Mouse (Mus musculus): ENCODE results near the gene Iqcf6. TPM values are rescaled to one million over a fixed set of nuclear protein-coding genes. Genes with fewer than 3 reads are reported as not detected.

Gene Iqcf6
- not detected in 2 replicates for polyA plus RNA-seq (2012; rRNA removed)

DNA sequence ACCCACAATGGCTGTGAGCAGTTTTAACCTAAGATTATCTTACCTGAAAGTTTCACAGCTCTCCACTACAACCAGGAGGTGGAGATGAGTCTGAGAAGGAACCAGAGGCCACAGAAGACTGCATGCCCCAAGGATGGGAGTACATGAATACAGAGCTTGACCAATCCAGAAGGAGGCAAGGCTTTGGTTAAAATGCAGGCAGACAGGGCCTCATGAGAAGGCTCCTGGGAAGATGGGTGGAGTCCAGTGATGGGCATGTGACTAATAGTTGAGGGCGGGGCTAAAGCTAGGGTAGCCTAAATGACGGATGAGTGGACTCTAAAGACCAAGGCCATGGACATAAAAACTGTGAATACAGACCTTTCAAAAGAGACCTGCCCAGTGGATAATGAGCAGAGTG, at the start of gene Iqcf6:
Gene Iqcf6, plus strand, starts transcription at position 301 of the 400 bp plus-strand sequence.

DNA sequence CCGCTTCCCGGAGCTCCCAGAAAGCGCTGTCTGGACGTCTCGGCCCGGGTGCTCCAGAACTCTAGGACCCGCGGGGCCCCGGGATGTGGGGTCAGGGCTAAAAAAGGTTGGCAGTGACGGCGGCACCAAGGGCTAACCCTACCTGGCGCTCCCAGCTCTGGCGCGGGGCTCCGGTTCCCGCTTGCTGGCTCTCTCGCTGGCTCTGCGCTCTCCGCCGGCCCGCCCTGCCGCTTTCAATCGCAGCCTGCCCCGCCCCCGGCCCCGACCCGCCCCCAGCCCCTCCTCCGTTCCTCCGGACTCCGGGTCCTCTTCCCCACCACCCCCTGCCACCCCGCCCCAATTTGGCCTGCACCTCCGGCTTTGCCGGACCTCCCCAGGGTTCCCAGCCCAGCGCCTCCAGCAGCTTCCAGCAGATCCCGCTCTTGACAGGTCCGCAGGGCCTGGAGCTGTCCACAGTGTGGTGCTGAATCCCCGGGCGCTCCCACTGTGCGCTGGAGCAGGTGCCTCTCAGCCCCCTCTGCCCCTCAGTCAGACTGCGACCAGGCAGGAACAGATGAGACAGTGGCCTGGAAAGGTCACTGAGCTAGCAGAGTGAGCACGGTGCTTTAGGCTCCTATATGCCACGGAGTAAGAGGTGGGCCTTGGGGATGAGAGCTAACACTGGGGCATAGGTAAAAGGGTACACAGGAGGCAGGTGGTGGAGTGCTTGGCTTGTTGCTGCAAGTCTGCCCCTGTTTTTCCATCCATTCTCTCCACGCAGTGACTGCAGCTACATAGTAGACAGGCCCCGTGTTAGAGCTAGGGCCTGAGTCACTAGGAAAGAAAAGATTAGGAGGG, 29.7 kb downstream of the Iqcf6 start, which contains the start of gene Grm2:
Gene Grm2, minus strand, starts transcription at position 199 of the 837 bp plus-strand sequence.

Other genes starting within 250 kb of the Iqcf6 start
- 797 and 834 TPM in 2 replicates for gene Rpl29, start 197.1 kb upstream of the Iqcf6 start, polyA plus RNA-seq (2012; rRNA removed)
- gene Acy1, start 188.3 kb upstream of the Iqcf6 start, polyA plus RNA-seq (2012; rRNA removed): 11.7 and 12.7 TPM in 2 replicates
- 21.1 and 21.6 TPM in 2 replicates for gene Abhd14b, start 179.1 kb upstream of the Iqcf6 start, polyA plus RNA-seq (2012; rRNA removed)
- 92.3 and 95.3 TPM in 2 replicates for gene Abhd14a, start 178.9 kb upstream of the Iqcf6 start, polyA plus RNA-seq (2012; rRNA removed)
- 529 and 536 TPM in 2 replicates for gene Pcbp4, start 173.3 kb upstream of the Iqcf6 start, polyA plus RNA-seq (2012; rRNA removed)
- 0.70 and 0.74 TPM in 2 replicates for gene Gpr62, start 160.6 kb upstream of the Iqcf6 start, polyA plus RNA-seq (2012; rRNA removed)
- gene Rrp9, start 150.6 kb upstream of the Iqcf6 start, polyA plus RNA-seq (2012; rRNA removed): 55.4 and 57.4 TPM in 2 replicates
- 1.8 and 2.3 TPM in 2 replicates for gene Parp3, start 149.6 kb upstream of the Iqcf6 start, polyA plus RNA-seq (2012; rRNA removed)
- not detected in 2 replicates for gene Iqcf1, start 126.6 kb upstream of the Iqcf6 start, polyA plus RNA-seq (2012; rRNA removed)
- 0.24 TPM in 1 of 2 replicates, not detected in the other for gene Iqcf5, start 112.0 kb upstream of the Iqcf6 start, polyA plus RNA-seq (2012; rRNA removed)
- gene Iqcf3, start 65.0 kb upstream of the Iqcf6 start, polyA plus RNA-seq (2012; rRNA removed): not detected in 2 replicates
- not detected in 2 replicates for gene Iqcf4, start 55.6 kb upstream of the Iqcf6 start, polyA plus RNA-seq (2012; rRNA removed)
- 19.3 and 22.2 TPM in 2 replicates for gene Grm2, start 29.5 kb downstream of the Iqcf6 start, polyA plus RNA-seq (2012; rRNA removed)
- gene Tex264, start 59.3 kb downstream of the Iqcf6 start, polyA plus RNA-seq (2012; rRNA removed): 69.3 and 72.1 TPM in 2 replicates
- gene Rad54l2, start 162.6 kb downstream of the Iqcf6 start, polyA plus RNA-seq (2012; rRNA removed): 9.5 and 10.3 TPM in 2 replicates
- gene Dcaf1, start 195.3 kb downstream of the Iqcf6 start, polyA plus RNA-seq (2012; rRNA removed): 27.2 and 27.9 TPM in 2 replicates